Mouse (Mus musculus): ENCODE data around the gene Npat.

DNA sequence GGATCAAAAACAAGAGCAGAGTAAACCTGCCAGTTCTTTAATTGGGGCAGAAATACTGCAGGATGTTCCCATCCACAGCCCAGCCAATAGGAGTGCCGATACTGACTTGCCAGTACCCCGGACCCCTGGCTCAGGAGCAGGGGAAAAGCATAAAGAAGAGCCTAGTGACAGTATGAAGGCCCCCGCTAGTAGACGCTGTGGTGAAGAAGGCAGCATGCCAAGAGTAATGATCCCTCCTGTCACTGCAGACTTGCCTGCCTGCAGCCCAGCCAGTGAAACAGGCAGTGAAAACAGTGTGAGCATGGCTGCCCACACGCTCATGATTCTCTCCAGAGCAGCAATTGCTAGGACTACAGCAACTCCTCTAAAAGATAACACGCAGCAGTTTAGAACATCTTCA lies 33.8 kb downstream of the Npat start:
- TF ChIP-seq CTCF (IDR thresholded peaks at IDR 0.05; ENCODE audit: low read depth) (no peak), EP300 (optimal IDR thresholded peaks at IDR 0.05) (no peak)
